9 mouse cellular contexts compared by ENCODE assay signal in the genomic region with DNA sequence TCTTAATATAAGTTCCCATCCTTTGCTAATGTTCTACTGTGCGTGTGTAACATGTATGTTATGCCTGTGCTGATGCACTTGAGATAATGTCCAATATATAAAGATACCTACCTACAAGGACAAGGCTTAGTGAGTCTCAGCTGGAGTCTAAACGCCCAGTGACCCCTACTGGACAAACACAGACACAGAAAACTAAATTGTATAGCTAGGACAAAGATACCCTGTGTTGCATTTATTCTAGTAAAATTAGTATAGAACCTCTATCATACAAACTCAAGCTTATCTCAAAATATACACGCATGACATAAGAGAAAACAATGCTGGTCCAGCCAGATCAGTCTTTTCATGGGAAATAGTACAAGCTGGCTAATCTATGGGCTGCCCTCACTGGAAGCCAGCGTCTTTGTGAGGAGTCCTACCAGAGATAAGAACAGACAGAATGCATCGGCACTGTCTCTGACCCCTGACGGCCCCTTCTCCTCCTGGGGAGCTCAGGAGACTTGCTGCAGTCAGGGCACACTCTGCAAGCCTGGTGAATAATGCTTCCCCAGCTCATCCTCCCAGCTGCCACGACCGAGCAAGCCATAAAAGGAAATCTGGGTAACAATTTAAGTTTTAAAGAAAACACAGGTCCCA.
DNase-seq lines count a peak whose midpoint lies in the region; ATAC-seq and TF ChIP-seq lines count a peak whose summit lies in the region.
"Had no signal": no experiment of that assay in that cellular context is flagged by ENCODE, and none has a peak within 500 bp of the region (broad histone marks: within the 10 kb centered on the region; RNA-seq: fewer than 3 reads in every experiment).

No protein-coding gene starts in this region.

- H3K9me3 ChIP-seq in intestine, embryonic 14.5 days (ENCODE audit: control insufficient read depth, low read length) = no peaks in the 10 kb centered on the region
- no peaks in the 10 kb centered on the region for H3K9me3 ChIP-seq in midbrain, postnatal 0 days (ENCODE audit: low read length)
- H3K9me3 ChIP-seq: embryonic facial prominence, embryonic 15.5 days had no signal

- DNase-seq in thymus, adult 2 months = peak; percentile 50
- DNase-seq in thymus, adult 18-20 months = no peak
- peak; percentile 35 for DNase-seq in embryo, embryonic 9.5 days (ENCODE audit: extremely low spot score)
- DNase-seq in intestine, embryonic 14.5 days (ENCODE audit: low spot score) = no peak
- no peak for DNase-seq in midbrain, postnatal 0 days (ENCODE audit: low spot score)
- no peak for DNase-seq in left cerebral cortex, postnatal 14 days (ENCODE audit: low spot score in 2 of 2)
- no peak for DNase-seq in frontal cortex, postnatal 36 days (ENCODE audit: low spot score in 2 of 2)
- DNase-seq in layer of hippocampus, adult 9-11 months = no peak

- TF ChIP-seq CTCF in thymus, adult 2 months (IDR thresholded peaks at IDR 0.05; ENCODE audit: borderline replicate concordance, control insufficient read depth, extremely low read depth, insufficient read depth, low read length, poor library complexity) = no peak
- peak; percentile 66 for TF ChIP-seq CTCF in midbrain, postnatal 0 days (IDR thresholded peaks at IDR 0.05)

- intact Hi-C loops in left cerebral cortex, postnatal 14 days (cut with DNase I) = loop anchor here (5.0 kb wide), 1 partner anchor 47 kb away; no protein-coding TSS in a partner anchor

- ATAC-seq in intestine, embryonic 14.5 days (replicated peaks; ENCODE audit: low FRiP score, low TSS enrichment, low read depth) = no peak
- no peak for ATAC-seq in midbrain, postnatal 0 days (ENCODE audit: low FRiP score)

- no peak overlapping the region for H3K27ac ChIP-seq in thymus, adult 2 months (ENCODE audit: control insufficient read depth, insufficient read depth, low read length)
- H3K27ac ChIP-seq in intestine, embryonic 14.5 days (ENCODE audit: low read depth) = peak overlapping the region; percentile 24
- no peak overlapping the region for H3K27ac ChIP-seq in midbrain, postnatal 0 days (ENCODE audit: low read depth, low read length)
- H3K27ac ChIP-seq: embryonic facial prominence, embryonic 15.5 days had no signal

- H3K4me2 ChIP-seq in intestine, embryonic 14.5 days (ENCODE audit: low read length) = no peak overlapping the region
- H3K4me2 ChIP-seq in midbrain, postnatal 0 days (ENCODE audit: low read depth, low read length, poor library complexity, severe bottlenecking) = no peak overlapping the region
- H3K4me2 ChIP-seq: embryonic facial prominence, embryonic 15.5 days had no signal

- H3K27me3 ChIP-seq in thymus, adult 2 months (ENCODE audit: control insufficient read depth, insufficient read depth, low read length) = no peaks in the 10 kb centered on the region
- H3K27me3 ChIP-seq in intestine, embryonic 14.5 days (replicated peaks; ENCODE audit: control insufficient read depth, insufficient read depth, low read length) = no peaks in the 10 kb centered on the region
- no peaks in the 10 kb centered on the region for H3K27me3 ChIP-seq in midbrain, postnatal 0 days (ENCODE audit: insufficient read depth, low read length)
- H3K27me3 ChIP-seq: embryonic facial prominence, embryonic 15.5 days had no signal

- no peaks in the 10 kb centered on the region for H3K36me3 ChIP-seq in thymus, adult 2 months (ENCODE audit: control insufficient read depth, insufficient read depth, low read length)
- no peaks in the 10 kb centered on the region for H3K36me3 ChIP-seq in intestine, embryonic 14.5 days (ENCODE audit: control insufficient read depth, insufficient read depth, low read length)
- H3K36me3 ChIP-seq in midbrain, postnatal 0 days (ENCODE audit: insufficient read depth, low read length) = no peaks in the 10 kb centered on the region
- H3K36me3 ChIP-seq: embryonic facial prominence, embryonic 15.5 days had no signal

- no peak overlapping the region for H3K4me3 ChIP-seq in thymus, adult 2 months (ENCODE audit: control insufficient read depth, insufficient read depth, low read length)
- H3K4me3 ChIP-seq in intestine, embryonic 14.5 days (ENCODE audit: low read depth, low read length) = no peak overlapping the region
- H3K4me3 ChIP-seq in midbrain, postnatal 0 days (ENCODE audit: low read depth, low read length) = no peak overlapping the region
- H3K4me3 ChIP-seq: embryonic facial prominence, embryonic 15.5 days had no signal

- TF ChIP-seq POLR2A in thymus, adult 2 months (IDR thresholded peaks at IDR 0.05; ENCODE audit: control insufficient read depth, extremely low read depth, insufficient read depth, low read length, poor library complexity) = no peak

- no peaks in the 10 kb centered on the region for H3K4me1 ChIP-seq in thymus, adult 2 months (replicated peaks; ENCODE audit: control insufficient read depth, insufficient read depth, low read length)
- peaks cover 13% of the 10 kb centered on the region; the same call in 1 of the 2 replicates for H3K4me1 ChIP-seq in intestine, embryonic 14.5 days (replicated peaks; ENCODE audit: control insufficient read depth, insufficient read depth, low read length)
- H3K4me1 ChIP-seq in midbrain, postnatal 0 days (ENCODE audit: insufficient read depth, low read length) = no peaks in the 10 kb centered on the region

- 59% methylated on average over 8 of the region's 8 CpGs for WGBS in thymus, adult 2 months
- whole genome bisulfite sequencing in intestine, embryonic 14.5 days = 35% methylated on average over 8 of the region's 8 CpGs
- 28% methylated on average over 8 of the region's 8 CpGs for WGBS in midbrain, postnatal 0 days

- no peak overlapping the region for H3K9ac ChIP-seq in intestine, embryonic 14.5 days (ENCODE audit: low read length)
- no peak overlapping the region for H3K9ac ChIP-seq in midbrain, postnatal 0 days (replicated peaks; ENCODE audit: low read length, poor library complexity, severe bottlenecking)
- H3K9ac ChIP-seq: embryonic facial prominence, embryonic 15.5 days had no signal

Comparison
In these comparisons a context has a peak if more than half of its experiments do, and no peak if none do; other contexts are left out.
1. DNase-seq: peak in thymus, adult 2 months (single experiment) and embryo, embryonic 9.5 days (single experiment); none in thymus, adult 18-20 months (0 of 2), intestine, embryonic 14.5 days (single experiment), midbrain, postnatal 0 days (single experiment), left cerebral cortex, postnatal 14 days (0 of 2), frontal cortex, postnatal 36 days (0 of 2) and layer of hippocampus, adult 9-11 months (single experiment).